Mouse (Mus musculus): ENCODE measurements around the gene Olfr193. TPM values are rescaled to one million over a fixed set of nuclear protein-coding genes. Genes with fewer than 3 reads are reported as not detected.

The Olfr193 gene
- not detected for polyA plus RNA-seq (2014; fragmentation: Illumina TruSeq; extraction: RNeasy Lipid Tissue Mini Kit (QIAGEN cat#74804); ENCODE audit: low read depth, low replicate concordance)

DNA sequence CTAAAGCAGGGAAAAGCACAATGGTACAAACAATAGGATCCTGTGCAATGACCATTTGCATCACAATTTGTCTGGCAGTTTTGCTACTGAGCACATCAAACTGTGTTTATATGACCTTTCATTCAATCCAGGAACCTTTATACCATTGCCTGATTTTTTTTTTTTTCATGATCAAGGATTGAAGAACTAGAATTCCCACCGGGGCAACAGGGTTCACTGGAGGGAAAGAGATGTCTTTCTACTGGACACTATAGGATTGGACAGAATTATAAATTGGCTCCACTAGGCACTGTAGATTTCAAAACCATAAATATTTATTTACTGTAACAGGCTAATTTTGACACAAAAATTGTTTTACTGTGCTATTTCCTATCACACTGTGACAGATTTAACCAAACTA lies at the start of gene Olfr193:
Olfr193 (minus strand) TSS at position 101 of the 400 bp plus-strand sequence.

DNA sequence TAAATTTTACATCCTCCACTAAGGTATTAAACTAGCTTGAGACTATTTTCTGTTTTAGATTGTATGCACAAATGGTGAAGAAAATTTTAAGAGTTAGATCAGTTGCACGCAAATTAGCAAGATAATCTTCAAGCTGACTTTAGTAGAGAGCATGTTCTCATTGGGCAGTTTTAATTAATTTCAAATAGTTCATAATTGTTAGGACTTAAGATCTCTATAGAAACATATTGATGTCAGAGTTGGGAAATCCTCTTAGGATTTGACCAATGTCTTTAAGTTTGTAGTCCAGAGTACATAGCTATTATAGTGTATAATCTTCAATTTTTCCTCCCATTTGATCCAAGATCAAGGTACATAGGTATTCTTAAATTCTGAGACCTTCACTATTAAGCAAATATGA lies 35.1 kb upstream of the Olfr193 start, which contains the start of gene Olfr195:
Olfr195 (plus strand) TSS at position 301 of the 400 bp plus-strand sequence.

DNA sequence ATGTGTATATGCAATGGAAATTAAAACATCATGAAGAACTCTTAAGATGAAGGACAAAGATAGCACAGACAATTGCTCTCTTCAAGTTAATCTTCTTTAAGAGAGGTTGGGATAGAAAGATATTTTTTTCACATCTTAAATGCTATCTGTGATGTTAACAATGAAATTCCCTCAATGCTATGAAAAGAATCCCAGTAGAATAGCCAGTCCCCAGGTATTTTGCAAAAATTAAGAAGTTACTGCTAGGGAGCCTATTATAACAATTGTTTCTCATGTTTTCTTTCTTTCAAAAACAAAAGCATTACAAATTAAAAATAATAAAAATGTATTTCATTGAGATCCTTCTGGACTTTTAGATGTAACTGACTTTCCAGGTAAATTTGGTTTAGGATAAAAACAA lies 9.3 kb upstream of the Olfr193 start, which contains the start of gene Olfr194:
Olfr194 (minus strand) TSS at position 101 of the 400 bp plus-strand sequence.

DNA sequence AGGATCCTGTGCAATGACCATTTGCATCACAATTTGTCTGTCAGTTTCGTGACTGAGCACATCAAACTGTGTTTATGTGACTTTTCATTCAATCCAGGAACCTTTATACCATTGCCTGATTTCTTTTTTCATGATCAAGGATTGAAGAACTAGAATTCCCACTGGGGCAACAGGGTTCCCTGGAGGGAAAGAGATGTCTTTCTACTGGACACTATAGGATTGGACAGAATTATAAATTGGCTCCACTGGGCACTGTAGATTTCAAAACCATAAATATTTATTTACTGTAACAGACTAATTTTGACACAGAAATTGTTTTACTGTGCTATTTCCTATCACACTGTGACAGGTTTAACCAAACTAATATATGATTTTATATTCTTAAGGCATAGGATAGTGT lies 22.0 kb downstream of the Olfr193 start, which contains the start of gene Olfr191:
Olfr191 (minus strand) TSS at position 101 of the 400 bp plus-strand sequence.

GRCm38 (mm10) chr16:59077905-59078304 lies 33.8 kb downstream of the Olfr193 start, which contains the start of gene Olfr190:
Gene Olfr190 (minus strand): TSS chr16:59078005.

Other genes with a start within 250 kb of the Olfr193 start
- not detected for gene Olfr177, start 237.1 kb downstream of the Olfr193 start, polyA plus RNA-seq (2014; fragmentation: Illumina TruSeq; extraction: RNeasy Lipid Tissue Mini Kit (QIAGEN cat#74804); ENCODE audit: low read depth, low replicate concordance)
- gene Olfr178, start 219.8 kb downstream of the Olfr193 start, polyA plus RNA-seq (2014; fragmentation: Illumina TruSeq; extraction: RNeasy Lipid Tissue Mini Kit (QIAGEN cat#74804); ENCODE audit: low read depth, low replicate concordance), result not detected
- gene Olfr181, start 183.1 kb downstream of the Olfr193 start, polyA plus RNA-seq (2014; fragmentation: Illumina TruSeq; extraction: RNeasy Lipid Tissue Mini Kit (QIAGEN cat#74804); ENCODE audit: low read depth, low replicate concordance), result not detected
- not detected for gene Olfr180, start 182.5 kb downstream of the Olfr193 start, polyA plus RNA-seq (2014; fragmentation: Illumina TruSeq; extraction: RNeasy Lipid Tissue Mini Kit (QIAGEN cat#74804); ENCODE audit: low read depth, low replicate concordance)
- gene Olfr183, start 116.5 kb downstream of the Olfr193 start, polyA plus RNA-seq (2014; fragmentation: Illumina TruSeq; extraction: RNeasy Lipid Tissue Mini Kit (QIAGEN cat#74804); ENCODE audit: low read depth, low replicate concordance), result not detected
- not detected for gene Olfr186, start 81.6 kb downstream of the Olfr193 start, polyA plus RNA-seq (2014; fragmentation: Illumina TruSeq; extraction: RNeasy Lipid Tissue Mini Kit (QIAGEN cat#74804); ENCODE audit: low read depth, low replicate concordance)
- not detected for gene Olfr187, start 72.1 kb downstream of the Olfr193 start, polyA plus RNA-seq (2014; fragmentation: Illumina TruSeq; extraction: RNeasy Lipid Tissue Mini Kit (QIAGEN cat#74804); ENCODE audit: low read depth, low replicate concordance)
- not detected for gene Olfr190, start 33.9 kb downstream of the Olfr193 start, polyA plus RNA-seq (2014; fragmentation: Illumina TruSeq; extraction: RNeasy Lipid Tissue Mini Kit (QIAGEN cat#74804); ENCODE audit: low read depth, low replicate concordance)
- gene Olfr191, start 22.1 kb downstream of the Olfr193 start, polyA plus RNA-seq (2014; fragmentation: Illumina TruSeq; extraction: RNeasy Lipid Tissue Mini Kit (QIAGEN cat#74804); ENCODE audit: low read depth, low replicate concordance), result not detected
- gene Olfr194, start 9.2 kb upstream of the Olfr193 start, polyA plus RNA-seq (2014; fragmentation: Illumina TruSeq; extraction: RNeasy Lipid Tissue Mini Kit (QIAGEN cat#74804); ENCODE audit: low read depth, low replicate concordance), result not detected
- not detected for gene Olfr195, start 35.2 kb upstream of the Olfr193 start, polyA plus RNA-seq (2014; fragmentation: Illumina TruSeq; extraction: RNeasy Lipid Tissue Mini Kit (QIAGEN cat#74804); ENCODE audit: low read depth, low replicate concordance)
- not detected for gene Olfr196, start 58.6 kb upstream of the Olfr193 start, polyA plus RNA-seq (2014; fragmentation: Illumina TruSeq; extraction: RNeasy Lipid Tissue Mini Kit (QIAGEN cat#74804); ENCODE audit: low read depth, low replicate concordance)
- not detected for gene Olfr198, start 91.7 kb upstream of the Olfr193 start, polyA plus RNA-seq (2014; fragmentation: Illumina TruSeq; extraction: RNeasy Lipid Tissue Mini Kit (QIAGEN cat#74804); ENCODE audit: low read depth, low replicate concordance)
- not detected for gene Olfr199, start 107.9 kb upstream of the Olfr193 start, polyA plus RNA-seq (2014; fragmentation: Illumina TruSeq; extraction: RNeasy Lipid Tissue Mini Kit (QIAGEN cat#74804); ENCODE audit: low read depth, low replicate concordance)
- gene Olfr201, start 160.8 kb upstream of the Olfr193 start, polyA plus RNA-seq (2014; fragmentation: Illumina TruSeq; extraction: RNeasy Lipid Tissue Mini Kit (QIAGEN cat#74804); ENCODE audit: low read depth, low replicate concordance), result not detected
- gene Olfr202, start 174.9 kb upstream of the Olfr193 start, polyA plus RNA-seq (2014; fragmentation: Illumina TruSeq; extraction: RNeasy Lipid Tissue Mini Kit (QIAGEN cat#74804); ENCODE audit: low read depth, low replicate concordance), result not detected
- not detected for gene Olfr203, start 187.0 kb upstream of the Olfr193 start, polyA plus RNA-seq (2014; fragmentation: Illumina TruSeq; extraction: RNeasy Lipid Tissue Mini Kit (QIAGEN cat#74804); ENCODE audit: low read depth, low replicate concordance)
- not detected for gene Olfr204, start 206.4 kb upstream of the Olfr193 start, polyA plus RNA-seq (2014; fragmentation: Illumina TruSeq; extraction: RNeasy Lipid Tissue Mini Kit (QIAGEN cat#74804); ENCODE audit: low read depth, low replicate concordance)
- not detected for gene Olfr205, start 219.3 kb upstream of the Olfr193 start, polyA plus RNA-seq (2014; fragmentation: Illumina TruSeq; extraction: RNeasy Lipid Tissue Mini Kit (QIAGEN cat#74804); ENCODE audit: low read depth, low replicate concordance)
- gene Olfr206, start 237.4 kb upstream of the Olfr193 start, polyA plus RNA-seq (2014; fragmentation: Illumina TruSeq; extraction: RNeasy Lipid Tissue Mini Kit (QIAGEN cat#74804); ENCODE audit: low read depth, low replicate concordance), result not detected